Mouse (Mus musculus): ENCODE results near the gene Pex7.

DNA sequence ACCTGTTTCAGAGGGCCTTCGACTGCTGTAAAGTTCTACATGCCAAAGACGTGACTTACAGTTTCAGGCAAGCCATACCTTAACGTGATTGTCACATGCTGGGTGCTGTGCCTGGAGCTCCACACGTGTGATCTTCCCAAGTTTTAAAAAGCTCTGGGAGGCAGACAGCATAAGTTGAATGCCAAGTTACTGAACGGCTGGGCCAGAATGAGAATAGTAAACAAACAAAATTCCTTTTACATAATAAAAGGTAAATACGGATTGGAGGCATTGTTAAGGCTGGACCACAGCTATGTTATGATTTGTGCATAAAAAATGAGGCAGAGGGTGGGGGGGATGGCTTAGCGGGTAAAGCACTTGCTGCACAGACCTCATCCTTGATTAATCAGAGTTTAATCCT is 38.2 kb upstream of the Pex7 start:
- TF ChIP-seq POLR2A (IDR thresholded peaks at IDR 0.05; ENCODE audit: borderline replicate concordance, low read depth, low read length) (no peak), CTCF (IDR thresholded peaks at IDR 0.05; ENCODE audit: low read depth, low read length) (no peak)
